Mouse (Mus musculus) small intestine, adult 2 months (tissue): ENCODE measurements at regions not wholly inside any gene's neighbourhood (a gene's known extent, or its start where the extent isn't known, plus 50 kb on each side); places are given as distances from the start of the nearest gene placed in this dataset.

Source experiments
- CTCF ChIP-seq: fragments of 200-500 bp; IDR thresholded peaks from 2 replicates; pipeline ENCODE4 v1.5.1; 2012; ENCODE audit warnings: low read depth, mild to moderate bottlenecking, control low read depth, inconsistent platforms, low read length, moderate library complexity, mixed read lengths; ENCODE audit not compliant: insufficient replicate concordance, insufficient read length; ENCODE audit errors: extremely low read depth
- POLR2A ChIP-seq: fragments of 200-500 bp; IDR thresholded peaks from 2 replicates; pipeline ENCODE4 v1.6.1; 2012; ENCODE audit warnings: low read depth, mild to moderate bottlenecking, control low read depth, inconsistent platforms, low read length, moderate library complexity

DNA sequence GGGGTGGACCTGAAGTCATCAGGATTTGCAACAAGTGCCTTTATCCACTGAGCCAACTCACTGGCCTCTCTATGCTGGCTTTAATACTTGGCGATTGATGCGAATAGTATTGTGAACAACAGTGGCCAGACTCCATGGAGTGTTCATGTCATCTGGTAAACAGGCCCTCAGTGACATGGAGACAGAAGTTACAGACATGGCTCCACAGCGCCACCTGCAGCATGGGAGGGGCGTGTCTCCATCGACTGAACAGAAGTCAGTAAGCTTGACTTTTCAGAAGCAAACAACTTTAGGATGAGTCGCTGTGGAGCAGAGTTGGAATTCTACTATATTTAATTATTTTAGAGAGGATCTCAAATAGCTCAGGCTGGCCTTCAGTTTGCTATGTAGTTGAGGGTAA lies 74.0 kb upstream of the Foxk1 start:
- TF ChIP-seq CTCF (peak; percentile 52; the same call in 1 of the 2 replicates), POLR2A (no peak)
